Mouse (Mus musculus): ENCODE measurements around the gene Cpne9. TPM values are rescaled to one million over a fixed set of nuclear protein-coding genes. Genes with fewer than 3 reads are reported as not detected.
"Not testable (repeated sequence)": the region's sequence is repeated elsewhere in the genome, so short reads cannot be mapped to it uniquely, and the experiment has no call there.

Cpne9 gene
- polyA plus RNA-seq, 1 experiment from 2014 or later = not detected

DNA sequence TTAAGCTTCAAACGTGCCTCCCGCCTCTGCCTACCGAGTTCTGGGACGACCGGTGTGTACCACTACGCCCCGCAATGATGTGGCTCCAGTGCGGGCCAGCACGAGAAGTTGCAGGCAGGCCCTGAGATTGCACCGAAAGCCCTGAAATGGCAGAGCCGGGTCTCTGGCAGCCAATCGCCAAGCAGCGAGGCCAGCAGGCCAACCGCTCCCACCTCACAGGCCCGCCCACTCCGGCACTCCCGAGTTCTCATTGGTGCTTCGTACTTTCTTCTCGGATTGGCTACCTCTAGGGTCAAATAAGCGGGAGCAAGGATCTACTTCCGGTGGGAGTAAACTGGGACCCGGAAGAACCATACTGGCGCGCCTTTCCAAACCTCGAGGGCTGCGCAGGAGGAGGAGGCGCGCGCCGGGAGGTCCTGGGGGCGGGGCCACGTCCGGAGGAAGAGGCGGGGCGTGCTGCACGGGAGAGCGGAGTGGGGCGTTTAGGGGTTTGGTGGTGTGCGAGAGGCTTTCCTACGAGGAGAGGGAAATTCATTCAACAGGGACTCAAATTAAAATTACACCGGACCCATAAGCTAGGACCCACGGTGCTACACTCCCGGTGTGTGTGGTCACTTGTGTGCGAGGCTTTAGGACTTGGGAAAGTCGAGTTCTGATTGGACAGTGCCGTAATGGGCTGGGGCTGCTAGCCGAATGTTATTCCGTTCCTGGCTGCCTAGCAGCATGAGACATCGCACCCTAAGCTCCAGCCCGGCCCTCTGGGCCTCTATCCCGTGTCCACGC lies 44.6 kb downstream of the Cpne9 start, which contains the start of gene Ogg1:
TSS of gene Ogg1 (plus strand) at position 440 of the 783 bp plus-strand sequence.
- WGBS (ENCODE audit: insufficient replicate concordance) = under 1% methylated on average over 52 of the region's 52 CpGs
- peak within 1 kb of the TSS; percentile 98 for H3K4me2 ChIP-seq
- peak; percentile 97 for ATAC-seq (ENCODE audit: low read depth)
- H3K9me3 ChIP-seq (replicated peaks) = no peaks in the 10 kb centered on the region
- H3K9ac ChIP-seq = peak within 1 kb of the TSS; percentile 78
- peak within 1 kb of the TSS; percentile 88 for H3K27ac ChIP-seq
- H3K4me3 ChIP-seq (replicated peaks) = peak within 1 kb of the TSS; percentile 70
- H3K27me3 ChIP-seq = no peaks in the 10 kb centered on the region
- peaks cover 50% of the 10 kb centered on the region for H3K36me3 ChIP-seq
- H3K4me1 ChIP-seq (replicated peaks) = peaks cover 41% of the 10 kb centered on the region
- DNase-seq = peak; percentile 99

DNA sequence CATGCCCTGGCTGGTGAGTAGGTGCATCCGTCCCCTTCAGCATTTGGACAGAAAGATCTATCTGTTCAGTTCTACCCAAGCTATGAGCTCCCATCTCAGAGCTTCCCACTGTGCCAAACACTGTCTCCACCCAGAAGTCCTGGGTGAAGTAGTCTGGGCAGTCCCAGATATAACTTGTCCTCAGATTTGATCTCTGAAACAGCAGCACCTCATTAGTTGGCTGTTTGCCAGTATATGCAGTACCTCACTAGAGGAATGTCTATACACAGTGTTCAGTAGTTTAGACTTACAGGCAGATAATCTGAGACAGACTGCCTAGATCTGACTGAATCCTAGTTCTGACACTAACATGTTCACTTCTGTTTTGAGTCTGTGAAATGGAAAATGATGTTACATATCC lies 47.3 kb downstream of the Cpne9 start:
- H3K4me2 ChIP-seq = no peak overlapping the region
- H3K9ac ChIP-seq = no peak overlapping the region; the same call in 1 of the 2 replicates
- no peaks in the 10 kb centered on the region for H3K27me3 ChIP-seq
- DNase-seq (no peak), ATAC-seq (ENCODE audit: low read depth) (no peak)
- peaks cover 46% of the 10 kb centered on the region for H3K4me1 ChIP-seq (replicated peaks)
- peaks cover 41% of the 10 kb centered on the region for H3K36me3 ChIP-seq
- H3K27ac ChIP-seq = no peak overlapping the region
- no peak overlapping the region for H3K4me3 ChIP-seq (replicated peaks)
- 61% methylated on average over 1 of the region's 1 CpGs for WGBS (ENCODE audit: insufficient replicate concordance)
- H3K9me3 ChIP-seq (replicated peaks) = no peaks in the 10 kb centered on the region

DNA sequence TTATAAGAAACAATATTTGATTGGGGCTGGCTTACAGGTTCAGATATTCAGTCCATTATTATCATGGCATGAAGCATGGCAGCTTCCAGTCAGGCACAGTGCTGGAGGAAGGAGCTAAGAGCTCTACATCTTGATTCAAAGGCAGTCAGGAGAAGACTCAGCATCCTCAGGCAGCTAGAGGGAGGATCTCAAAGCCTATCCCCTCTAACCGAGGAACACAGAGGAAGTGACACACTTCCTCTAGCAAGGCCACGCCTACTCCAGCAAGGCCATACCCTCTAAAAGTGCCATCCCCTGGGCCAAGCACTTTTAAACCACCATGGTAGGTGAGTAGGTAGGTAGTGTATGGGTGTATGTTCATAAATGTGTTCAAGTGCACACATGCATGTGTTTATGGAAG lies 48.4 kb downstream of the Cpne9 start:
- Histone ChIP-seq H3K4me3 (replicated peaks) (no peak overlapping the region), H3K27me3 (no peaks in the 10 kb centered on the region), H3K4me1 (replicated peaks) (peaks cover 42% of the 10 kb centered on the region), H3K9ac (no peak overlapping the region), H3K4me2 (no peak overlapping the region), H3K36me3 (peaks cover 43% of the 10 kb centered on the region), H3K9me3 (replicated peaks) (no peaks in the 10 kb centered on the region), H3K27ac (no peak overlapping the region)
- WGBS (ENCODE audit: insufficient replicate concordance) = 12% methylated on average over 2 of the region's 2 CpGs
- DNase-seq (no peak), ATAC-seq (ENCODE audit: low read depth) (no peak)

DNA sequence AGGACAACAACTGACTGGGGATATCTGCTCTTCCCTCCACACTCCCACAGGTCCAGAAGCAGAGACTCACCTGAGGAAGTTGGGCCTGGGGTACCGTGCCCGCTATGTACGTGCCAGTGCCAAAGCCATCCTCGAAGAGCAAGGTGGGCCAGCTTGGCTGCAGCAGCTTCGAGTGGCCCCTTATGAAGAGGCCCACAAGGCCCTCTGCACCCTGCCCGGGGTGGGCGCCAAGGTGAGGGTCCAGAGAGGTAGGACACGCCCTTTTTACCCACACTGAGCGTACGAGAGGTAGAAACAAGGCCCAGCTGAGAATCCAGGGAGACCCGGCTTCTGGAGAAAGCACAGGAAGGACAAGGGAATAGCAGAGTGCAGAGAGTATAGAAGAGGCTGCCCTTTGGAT lies 49.6 kb downstream of the Cpne9 start:
- Histone ChIP-seq H3K4me3 (replicated peaks) (no peak overlapping the region), H3K4me2 (no peak overlapping the region), H3K9ac (no peak overlapping the region), H3K9me3 (replicated peaks) (no peaks in the 10 kb centered on the region), H3K4me1 (replicated peaks) (peaks cover 38% of the 10 kb centered on the region), H3K27me3 (no peaks in the 10 kb centered on the region), H3K27ac (no peak overlapping the region), H3K36me3 (peaks cover 50% of the 10 kb centered on the region)
- 76% methylated on average over 11 of the region's 11 CpGs for WGBS (ENCODE audit: insufficient replicate concordance)
- DNase-seq (no peak), ATAC-seq (ENCODE audit: low read depth) (no peak)

DNA sequence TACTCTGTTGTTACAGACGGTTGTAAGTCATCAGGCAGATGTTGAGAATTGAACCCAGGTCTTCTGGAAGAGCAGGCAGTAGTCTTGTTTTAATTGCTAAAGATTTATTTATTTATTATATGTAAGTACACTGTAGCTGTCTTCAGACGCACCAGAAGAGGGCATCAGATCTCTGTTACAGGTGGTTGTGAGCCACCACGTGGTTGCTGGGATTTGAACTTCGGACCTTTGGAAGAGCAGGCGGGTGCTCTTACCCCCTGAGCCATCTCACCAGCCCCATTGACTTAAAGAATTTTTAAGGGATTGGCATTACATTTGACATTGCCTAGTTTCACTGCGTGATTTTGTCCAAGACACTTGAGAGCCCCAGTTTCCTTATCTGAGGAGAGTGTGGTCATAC lies 50.6 kb downstream of the Cpne9 start:
- WGBS (ENCODE audit: insufficient replicate concordance) = 76% methylated on average over 6 of the region's 6 CpGs
- not testable (repeated sequence) for H3K9me3 ChIP-seq (replicated peaks); DNase-seq; H3K27ac ChIP-seq; H3K4me2 ChIP-seq; ATAC-seq (ENCODE audit: low read depth); H3K9ac ChIP-seq; H3K4me3 ChIP-seq (replicated peaks); H3K27me3 ChIP-seq
- Histone ChIP-seq H3K36me3 (peaks cover 50% of the 10 kb centered on the region), H3K4me1 (replicated peaks) (peaks cover 39% of the 10 kb centered on the region)

DNA sequence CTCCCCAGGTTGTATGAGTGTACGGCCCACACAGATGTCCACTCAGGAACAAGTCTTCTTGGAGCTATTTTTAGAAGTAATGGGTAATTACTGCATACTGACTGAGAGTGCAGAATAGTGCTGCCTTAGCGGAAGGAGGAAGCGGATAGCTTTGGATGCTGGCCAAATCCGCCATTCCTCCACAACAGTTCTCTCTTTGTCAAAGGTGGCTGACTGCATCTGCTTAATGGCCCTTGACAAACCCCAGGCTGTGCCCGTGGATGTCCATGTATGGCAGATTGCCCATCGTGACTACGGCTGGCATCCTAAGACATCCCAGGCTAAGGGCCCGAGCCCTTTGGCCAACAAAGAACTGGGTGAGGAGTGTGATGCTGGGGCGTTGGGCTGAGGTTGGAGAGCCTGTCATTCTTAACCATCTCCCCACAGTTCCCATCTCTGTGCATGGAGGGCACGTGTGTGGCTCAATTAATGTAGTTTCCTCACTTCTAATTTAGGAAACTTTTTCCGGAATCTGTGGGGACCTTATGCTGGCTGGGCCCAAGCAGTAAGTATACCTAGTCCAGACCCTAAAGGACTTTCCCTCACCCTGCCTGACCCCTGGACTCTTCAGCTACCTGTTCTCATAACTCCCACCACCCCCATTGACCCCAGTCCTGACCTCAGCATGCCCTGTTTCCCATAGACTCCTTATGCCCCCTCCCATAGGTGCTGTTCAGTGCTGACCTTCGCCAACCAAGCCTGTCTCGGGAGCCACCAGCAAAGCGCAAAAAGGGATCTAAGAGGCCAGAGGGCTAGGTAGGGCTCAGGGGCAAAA lies 51.2 kb downstream of the Cpne9 start:
- 81% methylated on average over 14 of the region's 14 CpGs for WGBS (ENCODE audit: insufficient replicate concordance)
- Histone ChIP-seq H3K4me3 (replicated peaks) (no peak overlapping the region), H3K27me3 (no peaks in the 10 kb centered on the region), H3K36me3 (peaks cover 50% of the 10 kb centered on the region), H3K4me2 (no peak overlapping the region), H3K27ac (no peak overlapping the region; the same call in 1 of the 2 replicates), H3K4me1 (replicated peaks) (peaks cover 33% of the 10 kb centered on the region), H3K9ac (no peak overlapping the region), H3K9me3 (replicated peaks) (no peaks in the 10 kb centered on the region)
- DNase-seq (no peak), ATAC-seq (ENCODE audit: low read depth) (no peak)

DNA sequence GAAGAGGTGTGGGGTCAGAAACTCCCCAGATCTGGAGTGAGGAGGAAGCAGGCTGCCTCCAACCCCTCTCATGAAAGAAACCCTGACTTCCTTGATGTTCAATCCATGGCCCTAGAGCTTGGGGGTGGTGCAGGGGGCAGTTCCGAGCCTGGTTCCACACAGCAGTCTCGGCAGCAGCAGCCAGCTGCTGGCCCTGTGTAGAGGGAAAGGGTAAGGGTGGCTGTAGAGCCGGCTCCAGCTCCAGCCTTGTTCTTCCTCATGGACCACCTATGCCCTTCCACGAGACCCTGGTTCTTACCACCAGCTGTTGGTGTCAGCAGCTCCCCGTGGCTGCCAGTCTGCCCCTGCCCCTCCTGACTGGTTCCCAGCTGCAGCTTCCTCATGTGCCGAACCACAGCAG lies 52.1 kb downstream of the Cpne9 start:
- H3K4me3 ChIP-seq (replicated peaks) = no peak overlapping the region
- no peak overlapping the region for H3K27ac ChIP-seq
- ATAC-seq (ENCODE audit: low read depth) (no peak), DNase-seq (no peak)
- no peaks in the 10 kb centered on the region for H3K9me3 ChIP-seq (replicated peaks)
- 69% methylated on average over 6 of the region's 6 CpGs for WGBS (ENCODE audit: insufficient replicate concordance)
- peaks cover 27% of the 10 kb centered on the region for H3K4me1 ChIP-seq (replicated peaks)
- H3K27me3 ChIP-seq = no peaks in the 10 kb centered on the region
- H3K4me2 ChIP-seq = no peak overlapping the region
- no peak overlapping the region for H3K9ac ChIP-seq
- H3K36me3 ChIP-seq = peaks cover 48% of the 10 kb centered on the region

DNA sequence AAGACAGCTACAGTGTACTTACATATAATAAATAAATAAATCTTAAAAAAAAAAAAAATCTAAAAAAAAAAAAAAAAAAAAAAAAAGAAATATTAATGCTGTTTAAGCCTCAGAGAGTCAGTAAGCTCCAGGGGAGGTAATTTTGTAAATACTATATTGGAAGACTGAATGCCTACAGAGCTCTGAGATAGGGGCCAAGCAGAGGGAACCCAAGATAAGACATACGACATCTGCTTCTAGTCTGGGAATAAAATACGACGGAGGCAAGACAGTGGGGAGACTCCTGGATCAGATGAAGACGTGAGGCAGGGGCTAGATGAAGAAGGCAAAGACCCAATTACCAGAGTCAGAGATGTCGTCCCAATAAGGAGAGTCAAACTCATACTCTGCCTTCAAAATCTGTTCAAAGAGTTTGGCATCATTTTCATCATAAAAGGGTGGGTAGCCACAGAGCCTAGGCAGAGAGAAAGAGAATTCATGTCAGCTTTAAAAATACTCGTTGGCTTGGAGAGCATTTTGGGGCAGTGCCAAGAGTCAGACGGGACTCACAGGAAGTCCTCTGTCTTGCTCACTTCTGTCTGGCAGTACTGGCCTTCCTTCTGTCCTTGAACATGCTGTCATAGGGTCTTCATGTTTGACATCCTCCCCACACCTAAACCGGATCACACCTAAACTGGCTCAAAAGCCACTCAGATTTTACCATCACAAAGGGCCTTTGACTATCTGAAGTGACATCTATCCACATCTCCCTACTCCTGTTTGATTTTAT lies 54.9 kb downstream of the Cpne9 start:
- Histone ChIP-seq H3K9ac (no peak overlapping the region), H3K4me1 (replicated peaks) (peaks cover 20% of the 10 kb centered on the region), H3K36me3 (peaks cover 40% of the 10 kb centered on the region), H3K27ac (no peak overlapping the region), H3K27me3 (no peaks in the 10 kb centered on the region), H3K4me2 (no peak overlapping the region), H3K9me3 (replicated peaks) (no peaks in the 10 kb centered on the region), H3K4me3 (replicated peaks) (no peak overlapping the region)
- WGBS (ENCODE audit: insufficient replicate concordance) = 25% methylated on average over 8 of the region's 8 CpGs
- no peak for DNase-seq
- ATAC-seq (ENCODE audit: low read depth) = peak; percentile 54; the same call in 1 of the 2 replicates

DNA sequence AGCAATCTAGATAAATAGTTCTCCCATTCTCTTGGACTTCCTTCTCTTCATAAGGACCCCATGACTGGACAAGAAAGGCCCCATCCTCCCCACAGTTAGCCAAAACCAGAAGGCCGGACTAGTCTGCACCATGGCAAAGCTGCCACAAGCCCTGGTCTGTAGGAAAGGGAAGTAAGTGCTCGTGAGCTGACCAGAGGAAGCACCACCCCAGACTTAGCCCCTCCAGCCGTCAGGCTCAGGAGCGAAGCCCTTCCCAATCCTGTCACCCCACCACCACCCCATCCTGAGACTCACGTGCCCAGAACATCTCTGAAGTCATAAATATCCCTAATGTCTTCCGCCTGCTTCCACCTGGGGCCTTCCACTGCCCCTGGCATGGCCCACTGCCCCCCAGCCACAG lies 59.5 kb downstream of the Cpne9 start:
- Histone ChIP-seq H3K4me3 (replicated peaks) (no peak overlapping the region), H3K4me2 (no peak overlapping the region), H3K9me3 (replicated peaks) (no peaks in the 10 kb centered on the region), H3K4me1 (replicated peaks) (peaks cover 27% of the 10 kb centered on the region), H3K36me3 (peaks cover 3% of the 10 kb centered on the region; the same call in 1 of the 2 replicates), H3K27ac (no peak overlapping the region), H3K27me3 (no peaks in the 10 kb centered on the region), H3K9ac (no peak overlapping the region)
- DNase-seq (no peak), ATAC-seq (ENCODE audit: low read depth) (no peak)
- WGBS (ENCODE audit: insufficient replicate concordance) = 50% methylated on average over 6 of the region's 6 CpGs

DNA sequence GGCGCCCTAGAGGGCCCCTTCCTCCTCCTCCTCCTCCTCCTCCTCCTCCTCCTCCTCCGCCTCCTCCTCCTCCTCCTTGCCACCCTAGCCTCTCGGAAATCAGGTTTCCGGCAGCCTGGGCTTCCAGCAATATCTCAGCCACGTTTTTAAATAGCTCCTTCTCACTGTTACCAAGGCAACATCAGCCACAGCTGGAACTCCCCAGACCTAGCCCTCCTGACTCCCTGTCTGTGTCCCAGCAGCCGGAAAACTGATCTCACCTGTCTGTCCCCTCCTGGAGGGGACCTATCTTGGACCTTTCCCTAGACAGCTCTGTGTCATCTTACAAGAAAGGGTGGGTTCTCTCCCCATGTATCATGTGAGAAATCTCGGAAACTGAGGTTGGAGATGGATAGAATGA lies 60.2 kb downstream of the Cpne9 start:
- no peak overlapping the region for H3K9ac ChIP-seq
- no peaks in the 10 kb centered on the region for H3K27me3 ChIP-seq
- DNase-seq (no peak), ATAC-seq (ENCODE audit: low read depth) (no peak)
- H3K4me1 ChIP-seq (replicated peaks) = peaks cover 22% of the 10 kb centered on the region
- H3K4me2 ChIP-seq = peak overlapping the region; percentile 71; the same call in 1 of the 2 replicates
- WGBS (ENCODE audit: insufficient replicate concordance) = 38% methylated on average over 4 of the region's 7 CpGs
- no peak overlapping the region for H3K27ac ChIP-seq
- H3K9me3 ChIP-seq (replicated peaks) = no peaks in the 10 kb centered on the region
- H3K4me3 ChIP-seq (replicated peaks) = no peak overlapping the region; the same call in 1 of the 2 replicates
- peaks cover 3% of the 10 kb centered on the region; the same call in 1 of the 2 replicates for H3K36me3 ChIP-seq
